Mouse (Mus musculus) cerebellum, adult 2 months (tissue): ENCODE data around the gene Drc1.

Experiments used
- CTCF ChIP-seq: fragments of 200-500 bp; IDR thresholded peaks from 2 replicates; pipeline ENCODE4 v1.5.1; 2011; ENCODE audit warnings: low read depth, mild to moderate bottlenecking, control low read depth, low read length, moderate library complexity, borderline replicate concordance; ENCODE audit not compliant: insufficient read depth
- POLR2A ChIP-seq: fragments of 200-500 bp; IDR thresholded peaks from 2 replicates; pipeline ENCODE4 v1.6.1; 2011; ENCODE audit warnings: low read length, control low read depth, borderline replicate concordance; ENCODE audit not compliant: insufficient read depth

- TF ChIP-seq CTCF (no peak), POLR2A (no peak)
Measured at GRCm38 (mm10) chr5:30358436-30359099, 77.4 kb downstream of the Drc1 start.
